Mouse (Mus musculus) lung, postnatal 0 days (tissue): ENCODE measurements around the gene Hoxc11.

Experiments
- CTCF ChIP-seq: IDR thresholded peaks from 2 replicates; pipeline ENCODE4 v1.5.1; 2016; ENCODE audit warnings: antibody characterized with exemption, mild to moderate bottlenecking
- EP300 ChIP-seq: IDR thresholded peaks from 2 replicates; pipeline ENCODE4 v1.6.1; 2016; ENCODE audit warnings: antibody characterized with exemption, mild to moderate bottlenecking, control low read depth

GRCm38 (mm10) chr15:102963259-102963658 is 9.0 kb downstream of the Hoxc11 start:
- TF ChIP-seq EP300 (no peak), CTCF (no peak)
